Mouse (Mus musculus): ENCODE measurements around the gene Crybg1. TPM values are rescaled to one million over a fixed set of nuclear protein-coding genes. Genes with fewer than 3 reads are reported as not detected.

Crybg1 gene
- polyA plus RNA-seq, 1 experiment from 2014 or later = 0.20 TPM

GRCm38 (mm10) chr10:44112005-44112675, 36.5 kb downstream of the Crybg1 start:
- Histone ChIP-seq H3K4me3 (ENCODE audit: low read depth, low read length) (no peak overlapping the region), H3K27me3 (replicated peaks; ENCODE audit: control insufficient read depth, insufficient read depth, low read length) (no peaks in the 10 kb centered on the region), H3K9me3 (replicated peaks; ENCODE audit: control insufficient read depth, low read length) (no peaks in the 10 kb centered on the region), H3K27ac (ENCODE audit: low read depth, low read length) (no peak overlapping the region), H3K4me1 (ENCODE audit: control insufficient read depth, insufficient read depth, low read length) (no peaks in the 10 kb centered on the region), H3K36me3 (ENCODE audit: control insufficient read depth, insufficient read depth, low read length) (no peaks in the 10 kb centered on the region), H3K4me2 (ENCODE audit: low read length) (no peak overlapping the region), H3K9ac (ENCODE audit: low read length) (no peak overlapping the region)
- no peak for ATAC-seq
- 78% methylated on average over 12 of the region's 12 CpGs for WGBS
- DNase-seq (ENCODE audit: low spot score) = no peak

GRCm38 (mm10) chr10:44111168-44111567, 37.5 kb downstream of the Crybg1 start:
- Histone ChIP-seq H3K9me3 (replicated peaks; ENCODE audit: control insufficient read depth, low read length) (no peaks in the 10 kb centered on the region), H3K27me3 (replicated peaks; ENCODE audit: control insufficient read depth, insufficient read depth, low read length) (no peaks in the 10 kb centered on the region), H3K9ac (ENCODE audit: low read length) (no peak overlapping the region), H3K27ac (ENCODE audit: low read depth, low read length) (no peak overlapping the region), H3K4me2 (ENCODE audit: low read length) (no peak overlapping the region), H3K4me1 (ENCODE audit: control insufficient read depth, insufficient read depth, low read length) (no peaks in the 10 kb centered on the region), H3K4me3 (ENCODE audit: low read depth, low read length) (no peak overlapping the region), H3K36me3 (ENCODE audit: control insufficient read depth, insufficient read depth, low read length) (no peaks in the 10 kb centered on the region)
- WGBS = 93% methylated on average over 10 of the region's 10 CpGs
- DNase-seq (ENCODE audit: low spot score) (no peak), ATAC-seq (no peak)

- DNase-seq (ENCODE audit: low spot score) (no peak), ATAC-seq (no peak)
- H3K36me3 ChIP-seq (ENCODE audit: control insufficient read depth, insufficient read depth, low read length) = no peaks in the 10 kb centered on the region
These were observed 38.2 kb downstream of the Crybg1 start for GRCm38 (mm10) chr10:44110460-44110859.

DNA sequence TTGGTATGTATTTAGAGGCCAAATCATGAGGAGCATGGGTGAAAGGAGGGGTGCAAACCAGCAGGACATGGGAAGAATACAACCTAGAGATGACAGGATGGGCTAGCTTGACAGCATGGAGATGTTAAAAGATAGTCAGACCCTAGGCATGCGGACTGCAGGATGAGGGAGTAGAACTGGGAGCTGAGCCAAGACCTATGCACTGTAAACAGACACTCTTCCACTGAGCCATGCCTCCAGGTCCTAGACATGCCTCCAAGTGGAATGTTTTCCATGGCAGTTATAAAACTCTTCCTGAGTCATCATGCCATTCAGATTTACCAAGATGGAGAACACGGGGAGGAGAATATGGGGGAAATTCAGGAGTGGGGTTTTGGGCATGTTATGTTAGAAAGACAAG, 53.9 kb downstream of the Crybg1 start:
- ATAC-seq = no peak
- no peak overlapping the region for H3K4me2 ChIP-seq (ENCODE audit: low read length)
- peaks cover 5% of the 10 kb centered on the region; the same call in 1 of the 2 replicates for H3K9me3 ChIP-seq (replicated peaks; ENCODE audit: control insufficient read depth, low read length)
- no peaks in the 10 kb centered on the region for H3K36me3 ChIP-seq (ENCODE audit: control insufficient read depth, insufficient read depth, low read length)
- 78% methylated on average over 2 of the region's 2 CpGs for WGBS
- H3K4me1 ChIP-seq (ENCODE audit: control insufficient read depth, insufficient read depth, low read length) = no peaks in the 10 kb centered on the region
- H3K27ac ChIP-seq (ENCODE audit: low read depth, low read length) = no peak overlapping the region
- H3K27me3 ChIP-seq (replicated peaks; ENCODE audit: control insufficient read depth, insufficient read depth, low read length) = no peaks in the 10 kb centered on the region
- DNase-seq (ENCODE audit: low spot score) = no peak
- no peak overlapping the region for H3K4me3 ChIP-seq (ENCODE audit: low read depth, low read length)
- H3K9ac ChIP-seq (ENCODE audit: low read length) = no peak overlapping the region

More at GRCm38 (mm10) chr10:44110460-44110859, 38.2 kb downstream of the Crybg1 start:
- Histone ChIP-seq H3K9me3 (replicated peaks; ENCODE audit: control insufficient read depth, low read length) (no peaks in the 10 kb centered on the region), H3K27ac (ENCODE audit: low read depth, low read length) (no peak overlapping the region), H3K4me3 (ENCODE audit: low read depth, low read length) (no peak overlapping the region), H3K4me1 (ENCODE audit: control insufficient read depth, insufficient read depth, low read length) (no peaks in the 10 kb centered on the region), H3K9ac (ENCODE audit: low read length) (no peak overlapping the region), H3K4me2 (ENCODE audit: low read length) (no peak overlapping the region), H3K27me3 (replicated peaks; ENCODE audit: control insufficient read depth, insufficient read depth, low read length) (no peaks in the 10 kb centered on the region)

- Histone ChIP-seq H3K9me3 (replicated peaks; ENCODE audit: control insufficient read depth, low read length) (peaks cover 5% of the 10 kb centered on the region; the same call in 1 of the 2 replicates), H3K4me3 (ENCODE audit: low read depth, low read length) (no peak overlapping the region), H3K27ac (ENCODE audit: low read depth, low read length) (no peak overlapping the region), H3K36me3 (ENCODE audit: control insufficient read depth, insufficient read depth, low read length) (no peaks in the 10 kb centered on the region), H3K4me1 (ENCODE audit: control insufficient read depth, insufficient read depth, low read length) (no peaks in the 10 kb centered on the region), H3K27me3 (replicated peaks; ENCODE audit: control insufficient read depth, insufficient read depth, low read length) (no peaks in the 10 kb centered on the region), H3K9ac (ENCODE audit: low read length) (no peak overlapping the region), H3K4me2 (ENCODE audit: low read length) (no peak overlapping the region)
- WGBS = 95% methylated on average over 2 of the region's 2 CpGs
- DNase-seq (ENCODE audit: low spot score) (no peak), ATAC-seq (no peak)
These were observed 56.9 kb downstream of the Crybg1 start for GRCm38 (mm10) chr10:44091757-44092156.

DNA sequence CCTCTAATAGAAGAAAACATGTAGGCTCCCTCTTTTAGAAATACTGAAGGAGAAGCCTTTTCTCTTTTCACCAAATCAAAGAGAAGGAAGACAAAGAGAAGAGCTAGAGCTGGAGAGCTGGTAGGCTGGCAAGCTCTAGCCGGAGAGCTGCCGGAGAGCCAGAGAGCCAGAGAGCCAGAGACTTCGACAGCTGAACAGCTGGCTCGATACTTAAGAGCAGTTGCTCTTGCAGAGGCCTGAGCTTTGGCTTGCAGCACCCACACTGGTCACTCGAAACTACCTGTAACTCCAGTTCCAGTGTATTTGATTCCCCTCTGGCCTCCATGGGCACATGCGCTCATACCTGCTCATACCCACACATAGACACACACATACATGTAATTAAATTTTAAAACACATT, 68.3 kb downstream of the Crybg1 start:
- ATAC-seq = no peak
- Histone ChIP-seq H3K4me3 (ENCODE audit: low read depth, low read length) (no peak overlapping the region), H3K27me3 (replicated peaks; ENCODE audit: control insufficient read depth, insufficient read depth, low read length) (no peaks in the 10 kb centered on the region), H3K36me3 (ENCODE audit: control insufficient read depth, insufficient read depth, low read length) (no peaks in the 10 kb centered on the region), H3K4me1 (ENCODE audit: control insufficient read depth, insufficient read depth, low read length) (no peaks in the 10 kb centered on the region), H3K27ac (ENCODE audit: low read depth, low read length) (no peak overlapping the region), H3K9ac (ENCODE audit: low read length) (no peak overlapping the region), H3K4me2 (ENCODE audit: low read length) (no peak overlapping the region), H3K9me3 (replicated peaks; ENCODE audit: control insufficient read depth, low read length) (no peaks in the 10 kb centered on the region)
- no peak for DNase-seq (ENCODE audit: low spot score)
- WGBS = 66% methylated on average over 6 of the region's 6 CpGs

- DNase-seq (ENCODE audit: low spot score) (no peak), ATAC-seq (no peak)
- no peaks in the 10 kb centered on the region for H3K27me3 ChIP-seq (replicated peaks; ENCODE audit: control insufficient read depth, insufficient read depth, low read length)
- H3K9ac ChIP-seq (ENCODE audit: low read length) = no peak overlapping the region
- no peak overlapping the region for H3K4me3 ChIP-seq (ENCODE audit: low read depth, low read length)
- H3K36me3 ChIP-seq (ENCODE audit: control insufficient read depth, insufficient read depth, low read length) = no peaks in the 10 kb centered on the region
- H3K9me3 ChIP-seq (replicated peaks; ENCODE audit: control insufficient read depth, low read length) = no peaks in the 10 kb centered on the region
- 87% methylated on average over 6 of the region's 6 CpGs for WGBS
- no peak overlapping the region for H3K4me2 ChIP-seq (ENCODE audit: low read length)
- H3K27ac ChIP-seq (ENCODE audit: low read depth, low read length) = no peak overlapping the region
- no peaks in the 10 kb centered on the region for H3K4me1 ChIP-seq (ENCODE audit: control insufficient read depth, insufficient read depth, low read length)
These were observed 69.7 kb downstream of the Crybg1 start for GRCm38 (mm10) chr10:44078799-44079521.

DNA sequence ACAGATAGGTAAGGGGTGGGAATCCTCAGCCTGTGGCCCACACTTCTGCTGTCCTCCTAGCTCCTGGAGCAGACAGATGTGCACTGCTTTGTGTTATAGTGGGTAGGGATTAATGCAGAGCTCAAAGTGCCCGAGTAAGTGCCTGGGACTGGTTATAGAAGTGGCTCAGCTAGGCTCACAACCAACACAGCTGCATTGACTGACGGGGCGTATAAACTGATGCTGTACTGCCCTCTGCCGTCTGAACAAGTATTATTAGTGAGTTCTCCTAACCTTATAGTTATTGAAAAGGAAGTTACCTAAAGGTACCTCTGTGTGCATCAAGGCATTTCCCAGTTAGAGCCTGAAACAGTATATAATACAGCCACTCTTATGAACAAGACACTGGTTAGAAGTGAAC, 77.6 kb downstream of the Crybg1 start:
- H3K4me1 ChIP-seq (ENCODE audit: control insufficient read depth, insufficient read depth, low read length) = no peaks in the 10 kb centered on the region
- no peaks in the 10 kb centered on the region for H3K27me3 ChIP-seq (replicated peaks; ENCODE audit: control insufficient read depth, insufficient read depth, low read length)
- H3K9ac ChIP-seq (ENCODE audit: low read length) = no peak overlapping the region
- no peak overlapping the region for H3K4me2 ChIP-seq (ENCODE audit: low read length)
- no peak overlapping the region for H3K27ac ChIP-seq (ENCODE audit: low read depth, low read length)
- no peaks in the 10 kb centered on the region for H3K36me3 ChIP-seq (ENCODE audit: control insufficient read depth, insufficient read depth, low read length)
- 0% methylated on average over 4 of the region's 4 CpGs for WGBS
- DNase-seq (ENCODE audit: low spot score) (peak; percentile 84), ATAC-seq (peak; percentile 80)
- no peaks in the 10 kb centered on the region for H3K9me3 ChIP-seq (replicated peaks; ENCODE audit: control insufficient read depth, low read length)
- H3K4me3 ChIP-seq (ENCODE audit: low read depth, low read length) = no peak overlapping the region

DNA sequence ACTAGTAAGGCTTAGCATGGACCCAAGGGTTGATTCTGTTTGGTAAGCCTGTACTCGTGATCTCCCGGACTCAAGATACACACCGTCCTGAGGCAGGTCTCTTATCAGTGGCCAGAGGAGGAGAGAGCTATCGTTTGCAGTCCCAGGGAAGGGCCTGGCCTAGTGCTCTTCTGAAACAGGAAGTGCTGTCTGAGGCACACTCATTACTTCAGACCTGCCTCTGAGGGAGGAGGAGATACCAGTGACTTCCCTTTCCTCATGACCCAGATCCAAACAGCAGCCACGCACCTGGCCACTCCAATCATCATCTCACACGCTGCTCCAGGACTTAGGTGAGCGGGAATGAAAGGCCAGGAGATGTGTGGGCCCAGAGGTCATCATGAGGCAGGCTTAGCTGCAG, 79.5 kb downstream of the Crybg1 start:
- H3K4me1 ChIP-seq (ENCODE audit: control insufficient read depth, insufficient read depth, low read length) = no peaks in the 10 kb centered on the region
- no peaks in the 10 kb centered on the region for H3K27me3 ChIP-seq (replicated peaks; ENCODE audit: control insufficient read depth, insufficient read depth, low read length)
- ATAC-seq (no peak), DNase-seq (ENCODE audit: low spot score) (no peak)
- no peak overlapping the region for H3K9ac ChIP-seq (ENCODE audit: low read length)
- H3K4me2 ChIP-seq (ENCODE audit: low read length) = no peak overlapping the region
- H3K9me3 ChIP-seq (replicated peaks; ENCODE audit: control insufficient read depth, low read length) = no peaks in the 10 kb centered on the region
- 84% methylated on average over 7 of the region's 7 CpGs for WGBS
- H3K36me3 ChIP-seq (ENCODE audit: control insufficient read depth, insufficient read depth, low read length) = no peaks in the 10 kb centered on the region
- no peak overlapping the region for H3K27ac ChIP-seq (ENCODE audit: low read depth, low read length)
- H3K4me3 ChIP-seq (ENCODE audit: low read depth, low read length) = no peak overlapping the region

Data from forebrain, embryonic 14.5 days (tissue).